Mouse (Mus musculus) cortical plate, adult 2 months (tissue): ENCODE results near the gene Mrps23. TPM values are rescaled to one million over a fixed set of nuclear protein-coding genes. Genes with fewer than 3 reads are reported as not detected.

Source experiments
- H3K27ac ChIP-seq: fragments of 200-500 bp; 2 replicates; pipeline ENCODE4 v1.5.1; 2012; ENCODE audit warnings: low read length, control low read depth, inconsistent platforms; ENCODE audit not compliant: insufficient read depth
- H3K4me1 ChIP-seq: fragments of 200-500 bp; 2 replicates; pipeline ENCODE4 v1.6.1; 2011; ENCODE audit warnings: low read length; ENCODE audit not compliant: control insufficient read depth, insufficient read depth
- H3K4me3 ChIP-seq: fragments of 200-500 bp; 2 replicates; pipeline ENCODE4 v1.5.1; 2011; ENCODE audit warnings: mild to moderate bottlenecking, low read length, control low read depth; ENCODE audit not compliant: insufficient read depth
- CTCF ChIP-seq: fragments of 200-500 bp; IDR thresholded peaks from 2 replicates; pipeline ENCODE4 v1.5.1; 2011; ENCODE audit warnings: mild to moderate bottlenecking, control low read depth, low read length; ENCODE audit not compliant: insufficient read depth; ENCODE audit errors: extremely low read depth
- POLR2A ChIP-seq: fragments of 200-500 bp; IDR thresholded peaks from 2 replicates; pipeline ENCODE4 v1.6.1; 2011; ENCODE audit warnings: mild to moderate bottlenecking, low read length, control low read depth; ENCODE audit not compliant: insufficient read depth; ENCODE audit errors: extremely low read depth
- polyA plus RNA-seq: library from polyadenylated mRNA; depleted of rRNA; stranded (reverse); fragments of >200 nt; gene quantifications from 2 replicates; pipeline ENCODE4 v1.2.3, GENCODE M21; 2012

The Mrps23 gene
- polyA plus RNA-seq, 1 experiment, result 68.8 TPM

DNA sequence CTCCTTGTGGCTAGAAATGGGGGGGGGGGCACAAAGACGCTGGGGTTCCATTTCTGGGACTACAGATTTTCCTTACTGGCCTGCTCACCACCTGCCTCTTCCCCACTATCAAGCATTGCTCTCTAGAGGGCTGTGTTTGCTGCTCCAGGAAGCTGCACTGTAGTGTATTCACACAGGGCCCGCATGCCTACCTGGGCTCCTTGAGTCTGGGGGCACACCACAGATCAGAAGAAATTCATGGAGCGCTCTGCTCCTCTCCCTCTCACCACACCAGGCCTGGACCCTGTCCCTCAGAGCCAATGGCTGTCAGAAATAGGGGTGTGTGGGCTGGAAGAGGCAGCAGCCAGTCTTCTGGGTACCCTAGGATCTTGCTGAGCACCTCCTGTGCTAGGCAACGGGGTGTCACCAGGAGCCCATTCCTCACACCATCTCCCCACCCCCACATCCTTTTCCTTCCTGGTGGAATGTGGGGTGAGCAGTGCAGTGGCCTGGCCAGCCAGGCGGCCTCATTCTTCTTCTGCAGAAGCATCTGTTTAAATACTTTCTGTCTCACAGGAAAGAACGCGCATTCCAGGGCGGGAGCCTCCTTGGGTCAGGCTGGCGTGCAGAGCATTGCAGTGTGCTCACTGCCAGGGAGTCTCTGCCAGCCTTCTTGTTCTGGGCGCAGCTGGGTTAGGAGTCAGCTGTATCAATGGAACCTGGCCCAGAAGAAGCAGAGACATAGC, 31.4 kb upstream of the Mrps23 start:
- peaks cover 3% of the 10 kb centered on the region for H3K4me1 ChIP-seq
- H3K27ac ChIP-seq, result no peak overlapping the region
- TF ChIP-seq POLR2A (no peak), CTCF (no peak)
- H3K4me3 ChIP-seq, result no peak overlapping the region

DNA sequence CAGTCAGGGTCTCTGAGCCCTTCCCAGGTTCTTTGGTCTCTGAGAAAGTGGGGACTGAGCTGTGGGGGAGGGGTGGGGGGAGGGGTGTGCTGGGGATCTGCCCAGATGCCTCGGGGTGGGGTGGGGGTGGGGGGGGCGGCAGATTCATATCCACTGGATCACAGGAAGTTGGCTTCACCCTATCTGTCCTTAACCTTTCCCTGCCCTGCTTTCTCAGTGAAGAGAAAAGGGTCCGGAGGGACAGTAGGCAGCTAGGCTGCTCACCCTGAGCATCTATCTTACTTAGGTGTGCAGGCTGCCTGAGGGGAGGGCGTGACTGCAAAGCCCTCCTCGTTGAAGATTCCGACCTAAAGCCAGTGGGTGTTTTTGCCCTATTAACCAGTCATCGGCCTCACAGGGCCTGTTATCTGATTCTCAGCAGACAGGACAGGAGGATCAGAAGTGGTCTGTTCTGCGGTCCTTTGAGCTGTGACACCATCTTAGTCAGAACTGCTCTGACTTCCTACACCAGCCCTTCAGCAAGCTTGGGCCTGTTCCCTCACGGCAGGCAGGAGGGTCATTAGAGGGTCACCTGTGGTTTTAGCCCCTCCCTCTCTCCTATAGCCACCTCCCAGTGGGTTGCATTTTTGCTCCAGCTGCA, 30.7 kb upstream of the Mrps23 start:
- Histone ChIP-seq H3K4me3 (no peak overlapping the region), H3K27ac (no peak overlapping the region), H3K4me1 (peaks cover 3% of the 10 kb centered on the region)
- no peak for TF ChIP-seq POLR2A
- no peak for TF ChIP-seq CTCF

DNA sequence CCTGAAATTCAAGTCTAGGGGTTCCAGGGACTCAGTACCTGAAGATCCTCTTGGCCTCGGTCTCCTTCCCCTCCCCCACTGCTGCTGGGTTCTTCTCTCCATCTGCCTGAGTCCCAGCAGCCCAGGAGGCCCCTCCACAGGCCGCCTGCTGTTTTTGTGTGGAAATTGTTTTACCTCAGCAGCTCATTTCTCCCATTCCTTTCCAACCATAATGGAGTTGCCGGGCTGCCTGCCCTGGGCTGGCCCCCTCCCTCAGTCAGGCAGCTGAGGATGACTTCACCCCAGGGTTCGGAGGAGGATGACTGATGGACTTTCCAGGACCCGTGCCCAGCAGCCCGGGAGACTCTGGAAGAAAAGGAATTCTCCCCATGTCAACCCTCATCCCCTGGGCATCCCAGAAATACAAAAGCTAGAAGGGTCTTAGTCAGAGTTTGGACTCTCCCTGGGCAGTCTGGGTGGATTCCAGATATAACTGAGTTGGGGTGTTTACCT, 23.7 kb upstream of the Mrps23 start:
- H3K4me3 ChIP-seq, result no peak overlapping the region
- TF ChIP-seq POLR2A (no peak), CTCF (no peak)
- no peaks in the 10 kb centered on the region for H3K4me1 ChIP-seq
- H3K27ac ChIP-seq, result no peak overlapping the region

DNA sequence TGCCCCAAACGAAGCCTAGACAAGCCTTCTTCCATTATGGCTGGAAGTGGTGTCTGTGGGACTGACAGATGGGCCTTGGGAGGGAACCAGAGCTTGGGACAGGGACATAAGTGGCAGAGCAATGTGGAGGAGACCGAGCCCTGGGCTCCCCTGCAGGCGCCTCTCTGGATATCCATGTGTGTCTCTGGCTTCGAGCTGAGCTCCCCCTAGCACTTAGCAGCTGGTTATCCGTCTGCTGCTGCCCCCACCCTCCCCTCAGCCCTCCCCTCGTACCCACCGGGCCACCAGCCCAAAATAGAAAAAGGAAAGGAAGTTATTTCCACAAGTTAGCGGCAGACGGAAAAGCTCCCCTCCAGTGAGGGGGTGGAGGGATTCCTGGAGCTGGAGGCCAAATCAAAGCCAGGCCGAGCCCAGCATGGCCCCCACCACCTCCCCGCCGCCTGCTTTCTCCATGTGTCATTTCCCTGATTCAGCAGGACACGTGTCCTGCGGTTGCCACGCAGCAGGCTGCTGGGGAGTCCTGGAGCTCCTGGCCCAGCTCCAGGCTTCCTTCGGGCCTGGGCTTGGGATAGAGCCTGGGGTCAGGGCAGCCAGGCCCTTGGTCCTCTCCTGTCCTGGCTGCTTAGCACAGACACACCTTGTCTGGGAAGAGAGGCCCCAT, 23.1 kb upstream of the Mrps23 start:
- Histone ChIP-seq H3K27ac (no peak overlapping the region), H3K4me1 (no peaks in the 10 kb centered on the region), H3K4me3 (no peak overlapping the region)
- TF ChIP-seq POLR2A (no peak), CTCF (no peak)

DNA sequence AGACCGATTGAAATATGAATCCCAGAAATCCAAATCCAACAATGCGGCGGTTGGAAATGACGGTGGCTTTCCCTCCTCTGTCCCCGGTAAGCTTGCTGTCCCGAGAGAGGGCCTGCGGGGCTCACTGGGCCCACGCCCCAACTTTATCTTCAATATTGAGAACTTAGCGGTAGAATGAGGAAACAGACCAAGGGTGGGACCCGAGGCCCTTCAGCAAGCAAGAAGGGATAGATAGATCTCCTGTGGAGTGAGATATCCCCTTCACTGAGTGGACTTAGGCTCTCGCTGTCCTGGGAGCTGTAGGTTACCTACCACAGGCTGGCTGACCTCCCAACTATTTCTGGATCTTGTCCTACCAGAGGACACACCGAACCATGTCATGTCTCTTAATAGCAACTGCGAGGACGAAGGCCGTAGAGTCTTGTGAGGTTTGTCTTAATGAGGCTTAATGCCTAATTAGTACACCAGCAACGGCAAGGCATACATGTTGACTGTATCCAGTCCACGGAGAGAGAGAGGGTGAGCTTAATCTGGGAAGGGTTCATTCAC, 19.5 kb upstream of the Mrps23 start:
- no peak overlapping the region for H3K4me3 ChIP-seq
- no peak overlapping the region for H3K27ac ChIP-seq
- no peaks in the 10 kb centered on the region; the same call in 1 of the 2 replicates for H3K4me1 ChIP-seq
- TF ChIP-seq POLR2A (no peak), CTCF (no peak)

DNA sequence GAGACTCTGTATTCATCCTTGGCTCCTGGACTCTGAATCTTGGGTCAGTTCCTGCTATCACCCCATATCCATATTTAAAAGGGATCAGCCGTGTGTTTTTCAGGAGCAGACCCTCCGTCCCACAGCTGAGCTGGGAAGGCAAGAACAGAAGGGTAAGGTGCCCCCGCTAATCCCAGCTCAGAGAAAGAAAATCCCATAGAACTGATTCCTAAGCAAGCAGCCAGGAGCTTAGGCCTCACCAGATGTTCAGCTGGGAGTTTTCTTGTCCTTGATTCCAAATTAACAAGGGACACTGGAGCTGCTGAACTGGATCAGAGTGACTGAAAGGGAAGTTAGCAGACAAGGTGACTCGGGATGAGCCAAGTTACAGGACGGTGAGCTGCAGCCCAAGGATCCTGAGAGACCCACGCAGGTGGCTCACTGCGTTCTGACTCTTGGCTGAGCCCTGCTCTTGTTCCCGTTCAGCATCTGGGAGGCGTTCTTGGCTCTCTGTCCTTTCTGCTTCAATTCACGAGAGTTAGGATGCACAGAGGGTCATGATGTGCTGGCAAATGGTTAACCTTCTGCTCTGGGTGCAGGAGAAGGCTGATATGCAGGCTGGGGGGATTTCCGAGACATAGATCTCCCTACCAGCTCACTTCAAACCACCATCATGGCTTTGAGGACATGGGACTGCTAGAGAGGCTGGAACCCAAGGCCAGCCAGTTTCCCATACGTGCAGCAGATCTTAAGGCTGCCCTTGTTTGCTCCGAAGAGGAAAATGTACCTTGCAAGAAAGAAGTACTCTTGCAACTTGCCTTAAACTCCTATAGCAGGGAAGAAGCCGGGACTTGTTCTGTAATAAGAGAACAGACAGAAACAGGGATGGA, 17.9 kb upstream of the Mrps23 start:
- Histone ChIP-seq H3K4me3 (no peak overlapping the region), H3K4me1 (no peaks in the 10 kb centered on the region; the same call in 1 of the 2 replicates), H3K27ac (no peak overlapping the region)
- no peak for TF ChIP-seq POLR2A
- no peak for TF ChIP-seq CTCF

DNA sequence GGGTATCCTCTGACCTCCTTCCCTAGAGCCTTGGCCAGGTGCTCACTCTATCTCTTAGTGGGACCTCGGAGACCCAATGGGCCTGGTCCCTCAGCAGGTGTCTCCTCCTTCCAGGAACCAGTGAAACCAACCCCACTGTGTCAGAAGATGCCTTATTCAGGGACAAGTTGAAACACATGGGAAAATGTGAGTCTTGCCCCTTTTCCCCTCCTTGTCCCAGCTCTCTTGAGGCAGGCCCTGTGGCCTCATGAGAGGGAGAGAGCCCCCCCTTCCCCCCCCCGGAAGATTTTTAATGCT, 17.3 kb upstream of the Mrps23 start:
- H3K27ac ChIP-seq, result no peak overlapping the region
- H3K4me1 ChIP-seq, result no peaks in the 10 kb centered on the region; the same call in 1 of the 2 replicates
- TF ChIP-seq POLR2A (no peak), CTCF (no peak)
- no peak overlapping the region; the same call in 1 of the 2 replicates for H3K4me3 ChIP-seq

DNA sequence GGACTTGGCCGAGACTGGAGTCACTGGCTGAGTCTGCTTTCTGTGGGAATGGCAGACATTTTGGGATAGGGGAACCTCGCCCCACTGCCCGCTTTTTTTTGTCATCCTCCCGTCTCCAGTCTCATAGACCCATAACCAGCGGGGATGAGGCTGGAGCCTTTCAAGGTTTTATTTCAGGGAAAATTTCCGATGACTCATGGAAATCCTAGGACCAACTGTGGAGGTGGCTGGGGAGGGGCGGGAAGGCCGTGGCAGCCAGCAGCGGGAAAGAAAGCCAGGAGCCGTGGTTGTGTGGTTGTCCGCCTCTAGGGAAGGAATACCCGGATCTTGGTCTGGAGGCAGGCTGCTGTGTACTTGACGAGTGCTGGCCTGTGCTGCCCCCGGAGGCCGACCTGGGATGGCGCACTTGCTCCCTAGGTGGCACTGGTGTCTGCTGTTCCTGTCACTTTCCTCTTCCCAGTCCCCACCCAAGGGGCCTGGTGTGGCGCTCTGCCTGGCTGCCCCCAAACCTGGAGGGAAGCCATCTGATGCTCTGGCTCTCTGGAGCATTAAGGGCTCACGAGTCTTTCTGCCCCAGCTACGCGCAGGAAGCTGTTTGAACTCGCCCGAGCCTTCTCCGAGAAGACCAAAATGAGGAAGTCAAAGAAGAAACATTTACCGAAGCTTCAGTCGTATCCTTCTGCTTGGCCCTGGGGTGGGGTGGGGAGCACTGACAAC, 16.6 kb upstream of the Mrps23 start:
- Histone ChIP-seq H3K27ac (no peak overlapping the region), H3K4me3 (peak overlapping the region; percentile 4; the same call in 1 of the 2 replicates), H3K4me1 (no peaks in the 10 kb centered on the region; the same call in 1 of the 2 replicates)
- TF ChIP-seq CTCF, result peak; percentile 84
- TF ChIP-seq POLR2A, result no peak
